Mouse (Mus musculus): ENCODE data around the gene Erfe.

The Erfe gene

GRCm38 (mm10) chr1:91380453-91381090 is 14.3 kb downstream of the Erfe start:
- peak; percentile 33 to 75 for DNase-seq

- no peak for DNase-seq
Measured at GRCm38 (mm10) chr1:91381091-91381471, 14.9 kb downstream of the Erfe start.

- no peak for DNase-seq
Measured at GRCm38 (mm10) chr1:91390369-91390768, 24.1 kb downstream of the Erfe start.

- DNase-seq: peak in 1 of 2 experiments; percentile 7
Measured at GRCm38 (mm10) chr1:91397927-91398259, 31.7 kb downstream of the Erfe start.

GRCm38 (mm10) chr1:91398260-91399062 is 32.2 kb downstream of the Erfe start, which contains the start of gene Ilkap:
Gene Ilkap (minus strand): TSS chr1:91398815.
- peak; percentile 69 to 74 for DNase-seq

- no peak for DNase-seq
Measured at GRCm38 (mm10) chr1:91404976-91405375, 38.7 kb downstream of the Erfe start.

- DNase-seq: peak in 1 of 2 experiments; percentile 8
Measured at GRCm38 (mm10) chr1:91405406-91406169, 39.4 kb downstream of the Erfe start.

- DNase-seq: no peak
Measured at GRCm38 (mm10) chr1:91407819-91408218, 41.6 kb downstream of the Erfe start.

GRCm38 (mm10) chr1:91411631-91412285 is 45.5 kb downstream of the Erfe start:
- peak in 1 of 2 experiments; percentile 6 for DNase-seq

GRCm38 (mm10) chr1:91412286-91413029 is 46.2 kb downstream of the Erfe start:
- peak in 1 of 2 experiments; percentile 42 for DNase-seq

GRCm38 (mm10) chr1:91413030-91413506 is 46.8 kb downstream of the Erfe start:
- DNase-seq: peak; percentile 86 to 93

GRCm38 (mm10) chr1:91413536-91413897 is 47.3 kb downstream of the Erfe start:
- no peak for DNase-seq

- DNase-seq: peak; percentile 36 to 53
Measured at GRCm38 (mm10) chr1:91413898-91414594, 47.8 kb downstream of the Erfe start, which contains the start of gene Hes6. Gene Hes6 (minus strand): TSS chr1:91414038.

GRCm38 (mm10) chr1:91414903-91415302 is 48.7 kb downstream of the Erfe start:
- no peak for DNase-seq

GRCm38 (mm10) chr1:91415311-91415710 is 49.1 kb downstream of the Erfe start:
- DNase-seq: no peak

- DNase-seq: no peak
Measured at GRCm38 (mm10) chr1:91417991-91418390, 51.8 kb downstream of the Erfe start.

GRCm38 (mm10) chr1:91419862-91420600 is 53.8 kb downstream of the Erfe start:
- no peak for DNase-seq

GRCm38 (mm10) chr1:91420601-91421065 is 54.4 kb downstream of the Erfe start:
- no peak for DNase-seq
